Mouse (Mus musculus) testis, adult 2 months (tissue): ENCODE results near the gene Gm13279.
"Not testable (repeated sequence)": the region's sequence is repeated elsewhere in the genome, so short reads cannot be mapped to it uniquely, and the experiment has no call there.

Source experiments
- CTCF ChIP-seq: fragments of 200-500 bp; IDR thresholded peaks from 2 replicates; pipeline ENCODE4 v1.5.1; 2012; ENCODE audit warnings: low read depth, mild to moderate bottlenecking, inconsistent platforms, low read length, moderate library complexity; ENCODE audit not compliant: control insufficient read depth, insufficient read depth, insufficient replicate concordance
- POLR2A ChIP-seq: fragments of 200-500 bp; IDR thresholded peaks from 2 replicates; pipeline ENCODE4 v1.6.1; 2012; ENCODE audit warnings: low read depth, mild to moderate bottlenecking, inconsistent platforms, low read length, moderate library complexity; ENCODE audit not compliant: control insufficient read depth

GRCm38 (mm10) chr4:88759610-88760268 is 37.5 kb upstream of the Gm13279 start, which contains the start of gene Gm13283:
- not testable (repeated sequence) for TF ChIP-seq CTCF, POLR2A
